Mouse (Mus musculus) thymus, postnatal 14 days (tissue): ENCODE data around the gene Dusp18.

ENCODE experiments used
- DNase-seq: peaks from one replicate; pipeline ENCODE4 v3.0.0; 2021

Gene Dusp18

GRCm38 (mm10) chr11:3894406-3895281 lies at the start of gene Dusp18, which contains the start of gene 4921536K21Rik:
Gene Dusp18 (plus strand): TSS chr11:3895240.
Gene 4921536K21Rik (minus strand): TSS chr11:3895098.
- peak; percentile 87 for DNase-seq

GRCm38 (mm10) chr11:3846351-3846750 lies 48.7 kb upstream of the Dusp18 start:
- DNase-seq: no peak

GRCm38 (mm10) chr11:3849469-3850314 lies 45.3 kb upstream of the Dusp18 start:
- no peak for DNase-seq

- no peak for DNase-seq
Observed at GRCm38 (mm10) chr11:3850315-3850614, 44.8 kb upstream of the Dusp18 start.

- DNase-seq: no peak
Observed at GRCm38 (mm10) chr11:3850746-3851277, 44.2 kb upstream of the Dusp18 start.

- no peak for DNase-seq
Observed at GRCm38 (mm10) chr11:3851872-3852271, 43.2 kb upstream of the Dusp18 start.

- no peak for DNase-seq
Observed at GRCm38 (mm10) chr11:3853031-3853430, 42.0 kb upstream of the Dusp18 start.

- no peak for DNase-seq
Observed at GRCm38 (mm10) chr11:3853481-3854034, 41.5 kb upstream of the Dusp18 start.

GRCm38 (mm10) chr11:3854156-3854555 lies 40.9 kb upstream of the Dusp18 start:
- no peak for DNase-seq

- no peak for DNase-seq
Observed at GRCm38 (mm10) chr11:3855846-3856245, 39.2 kb upstream of the Dusp18 start.

GRCm38 (mm10) chr11:3857902-3858301 lies 37.1 kb upstream of the Dusp18 start:
- DNase-seq: no peak

GRCm38 (mm10) chr11:3859778-3860177 lies 35.3 kb upstream of the Dusp18 start:
- DNase-seq: no peak

- no peak for DNase-seq
Observed at GRCm38 (mm10) chr11:3860361-3860760, 34.7 kb upstream of the Dusp18 start.

- DNase-seq: no peak
Observed at GRCm38 (mm10) chr11:3862661-3863453, 32.2 kb upstream of the Dusp18 start.

GRCm38 (mm10) chr11:3863454-3864112 lies 31.5 kb upstream of the Dusp18 start, which contains the start of gene Osbp2:
Gene Osbp2 (minus strand): TSS chr11:3863903.
- peak; percentile 74 for DNase-seq

- DNase-seq: no peak
Observed at GRCm38 (mm10) chr11:3864343-3864742, 30.7 kb upstream of the Dusp18 start.

- DNase-seq: no peak
Observed at GRCm38 (mm10) chr11:3876419-3876818, 18.6 kb upstream of the Dusp18 start.

- peak; percentile 14 for DNase-seq
Observed at GRCm38 (mm10) chr11:3878660-3879059, 16.4 kb upstream of the Dusp18 start.

- peak; percentile 78 for DNase-seq
Observed at GRCm38 (mm10) chr11:3879836-3880235, 15.2 kb upstream of the Dusp18 start.

GRCm38 (mm10) chr11:3883711-3884110 lies 11.3 kb upstream of the Dusp18 start:
- DNase-seq: no peak

- DNase-seq: no peak
Observed at GRCm38 (mm10) chr11:3887331-3887730, 7.7 kb upstream of the Dusp18 start.

- no peak for DNase-seq
Observed at GRCm38 (mm10) chr11:3893970-3894369, 1.1 kb upstream of the Dusp18 start.
